Mouse (Mus musculus) CH12.LX (cell line): ENCODE results near the gene Selenov.

ENCODE experiments used
- CTCF ChIP-seq, 2 experiments: IDR thresholded peaks in 1 of 2; conservative IDR thresholded peaks in 1 of 2; 2 replicates each; pipeline ENCODE4 v1.5.1; 2011 to 2012; ENCODE audit warnings: low read depth in 2 of 2, low read length in 2 of 2, improper control_type of control experiment in 1 of 2, inconsistent platforms in 1 of 2, mild to moderate bottlenecking in 1 of 2, moderate library complexity in 1 of 2
- MXI1 ChIP-seq: IDR thresholded peaks from 2 replicates; pipeline ENCODE4 v1.6.1; 2011; ENCODE audit warnings: mild to moderate bottlenecking, low read depth, low read length, improper control_type of control experiment

DNA sequence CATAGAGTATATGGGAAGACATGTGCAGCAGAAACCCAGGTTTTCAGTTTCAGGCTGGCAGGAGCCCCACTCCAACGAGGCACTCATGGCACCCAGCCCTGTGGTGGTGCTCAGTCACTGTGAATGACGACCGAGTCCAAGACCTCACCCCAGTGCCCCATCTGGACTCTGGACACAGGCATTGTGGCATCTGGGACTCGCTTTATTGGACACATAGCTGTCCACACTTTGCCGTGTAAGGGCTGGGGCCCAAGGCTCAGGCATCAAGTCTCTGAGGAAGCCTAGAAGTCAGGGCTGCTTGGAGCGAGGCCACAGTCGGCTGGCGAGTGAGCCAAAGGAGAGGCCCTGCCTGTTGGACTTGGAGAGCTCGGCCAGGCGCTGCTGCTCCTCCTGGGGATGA is 14.7 kb upstream of the Selenov start:
- TF ChIP-seq CTCF (conservative IDR thresholded peaks at IDR 0.05 in 1 of 2, IDR thresholded peaks at IDR 0.05 in 1 of 2; ENCODE audit: low read depth in 2 of 2, low read length in 2 of 2) (no peak), MXI1 (no peak)
